Mouse (Mus musculus) heart, embryonic 10.5 days (tissue): ENCODE results near the gene Cpz. TPM values are rescaled to one million over a fixed set of nuclear protein-coding genes. Genes with fewer than 3 reads are reported as not detected.

Experiments used
- DNase-seq: peaks from one replicate; pipeline ENCODE4 v3.0.0-alpha.2; 2017; ENCODE audit warnings: low spot score
- H3K27ac ChIP-seq: fragments of 300-500 bp; sonication (generic); 2 replicates; pipeline ENCODE4 v1.5.1; 2016; ENCODE audit warnings: mild to moderate bottlenecking
- H3K27me3 ChIP-seq: fragments of 300-500 bp; sonication (generic); 2 replicates; pipeline ENCODE4 v1.6.1; 2016; ENCODE audit warnings: mild to moderate bottlenecking; ENCODE audit not compliant: poor library complexity, insufficient read depth, severe bottlenecking
- H3K36me3 ChIP-seq: fragments of 300-500 bp; sonication (generic); 2 replicates; pipeline ENCODE4 v1.6.1; 2016; ENCODE audit warnings: mild to moderate bottlenecking, moderate library complexity
- H3K4me1 ChIP-seq: fragments of 300-500 bp; sonication (generic); 2 replicates; pipeline ENCODE4 v1.6.1; 2016; ENCODE audit warnings: mild to moderate bottlenecking
- H3K4me3 ChIP-seq: fragments of 300-500 bp; sonication (generic); 2 replicates; pipeline ENCODE4 v1.5.1; 2016; ENCODE audit warnings: mild to moderate bottlenecking, moderate library complexity
- H3K9me3 ChIP-seq: fragments of 300-500 bp; sonication (generic); 2 replicates; pipeline ENCODE4 v1.6.1; 2016; ENCODE audit warnings: mild to moderate bottlenecking, moderate library complexity
- WGBS: fragments of 180-500 bp; shearing (Covaris S2); methylation state at CpG from one replicate; pipeline ENCODE4 v1.1.7; 2016; 5-methylcytosine and 5-hydroxymethylcytosine counted together
- polyA plus RNA-seq: library from polyadenylated mRNA; unstranded; fragments of >200 nt; fragmentation: Nextera tagmentation; extraction: Ambion mirVana; gene quantifications from 2 replicates; pipeline ENCODE4 v1.2.1, GENCODE M21; 2016

Cpz gene
- polyA plus RNA-seq, 1 experiment from 2014 or later: 8.3 TPM

DNA sequence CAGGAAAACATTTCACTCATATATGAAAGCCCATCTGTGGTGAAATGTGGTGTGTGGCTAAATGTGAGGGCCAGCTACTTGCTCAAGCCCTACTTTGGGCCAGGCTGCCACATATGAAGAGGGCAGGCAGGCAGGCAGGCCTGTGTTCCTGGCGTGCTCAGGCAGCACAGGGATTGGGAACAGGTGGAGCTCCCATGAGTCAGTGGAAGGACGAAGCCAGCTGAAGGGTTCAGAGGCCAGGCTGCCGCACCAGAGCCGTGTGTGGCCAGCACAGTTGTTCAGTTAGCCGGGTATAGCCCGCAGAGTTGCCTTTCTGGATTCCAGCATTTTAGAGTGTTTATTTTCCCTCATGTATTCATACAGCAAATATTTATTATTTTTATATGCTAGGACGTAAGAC, 68.1 kb downstream of the Cpz start:
- DNase-seq: no peak
- Histone ChIP-seq H3K36me3 (no peaks in the 10 kb centered on the region), H3K4me1 (0 out of 2 replicates have a peak, but pooled peaks cover 5% of the 10 kb centered on the region), H3K9me3 (no peaks in the 10 kb centered on the region), H3K4me3 (no peak overlapping the region), H3K27ac (no peak overlapping the region), H3K27me3 (peaks cover 63% of the 10 kb centered on the region)
- 80% methylated on average over 7 of the region's 7 CpGs for WGBS

DNA sequence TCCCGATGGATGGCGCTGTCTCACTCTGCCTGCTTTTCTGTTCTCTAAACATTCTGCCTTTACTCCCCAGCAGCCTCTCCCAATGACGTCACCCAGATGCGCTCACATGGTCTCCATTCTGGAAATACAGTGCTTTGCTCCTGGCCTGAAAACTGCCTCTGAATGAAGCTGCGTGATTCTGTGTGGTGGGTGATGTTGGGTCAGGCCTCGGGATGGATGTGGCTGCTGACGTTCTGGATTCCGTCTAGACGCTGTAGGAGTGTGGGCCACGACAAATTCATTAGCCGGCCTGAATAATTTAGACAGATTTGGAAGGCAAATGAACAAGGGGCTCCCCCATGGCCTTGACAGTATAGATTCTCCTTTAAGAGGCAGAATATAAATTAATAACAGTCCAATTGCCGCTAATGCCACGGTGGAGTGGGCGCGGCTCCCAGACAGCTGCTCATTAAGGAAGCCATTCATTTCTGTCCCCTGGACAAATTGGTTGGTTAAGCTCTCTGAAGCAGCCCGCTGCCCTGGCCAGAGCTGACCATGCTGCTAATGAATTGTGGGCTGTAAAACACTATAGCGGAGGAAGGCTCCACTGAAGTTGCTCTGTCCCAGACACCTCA, 71.2 kb downstream of the Cpz start:
- 76% methylated on average over 17 of the region's 17 CpGs for WGBS
- Histone ChIP-seq H3K36me3 (no peaks in the 10 kb centered on the region), H3K27me3 (peaks cover 72% of the 10 kb centered on the region), H3K9me3 (no peaks in the 10 kb centered on the region), H3K4me1 (0 out of 2 replicates have a peak, but pooled peaks cover 5% of the 10 kb centered on the region), H3K4me3 (no peak overlapping the region), H3K27ac (no peak overlapping the region)
- DNase-seq: no peak

Other genes starting within 250 kb of the Cpz start
- 0.06 and 0.29 TPM in 2 replicates for gene Adra2c, start 247.4 kb downstream of the Cpz start, polyA plus RNA-seq
- 0.30 and 0.41 TPM in 2 replicates for gene Hmx1, start 136.6 kb downstream of the Cpz start, polyA plus RNA-seq
- 5.6 and 9.4 TPM in 2 replicates for gene Trmt44, start 49.4 kb upstream of the Cpz start, polyA plus RNA-seq
- gene Acox3, start 57.3 kb upstream of the Cpz start, polyA plus RNA-seq: 9.9 and 10.3 TPM in 2 replicates
- 4.6 and 7.2 TPM in 2 replicates for gene Htra3, start 154.1 kb upstream of the Cpz start, polyA plus RNA-seq
- gene Sh3tc1, start 214.3 kb upstream of the Cpz start, polyA plus RNA-seq: 7.8 and 13.1 TPM in 2 replicates
- 1.7 and 2.6 TPM in 2 replicates for gene Ablim2, start 232.2 kb upstream of the Cpz start, polyA plus RNA-seq